Mouse (Mus musculus): ENCODE results near the gene Ghr. TPM values are rescaled to one million over a fixed set of nuclear protein-coding genes. Genes with fewer than 3 reads are reported as not detected.
A peak's percentile ranks its signal among the peaks of the same experiment; 100 is the strongest.

The Ghr gene
- polyA plus RNA-seq, 1 experiment = 7.6 TPM

GRCm38 (mm10) chr15:3512380-3512779 is 70.9 kb downstream of the Ghr start:
- no peak for DNase-seq (ENCODE audit: low read depth)
- no peak for TF ChIP-seq CTCF (IDR thresholded peaks at IDR 0.05; ENCODE audit: borderline replicate concordance, extremely low read depth, insufficient read depth, insufficient read length)
- TF ChIP-seq POLR2A (IDR thresholded peaks at IDR 0.05; ENCODE audit: borderline replicate concordance, extremely low read depth, insufficient read depth, insufficient read length, poor library complexity, severe bottlenecking) = no peak

GRCm38 (mm10) chr15:3511639-3512171 is 71.6 kb downstream of the Ghr start:
- no peak for TF ChIP-seq CTCF (IDR thresholded peaks at IDR 0.05; ENCODE audit: borderline replicate concordance, extremely low read depth, insufficient read depth, insufficient read length)
- TF ChIP-seq POLR2A (IDR thresholded peaks at IDR 0.05; ENCODE audit: borderline replicate concordance, extremely low read depth, insufficient read depth, insufficient read length, poor library complexity, severe bottlenecking) = no peak
- DNase-seq (ENCODE audit: low read depth) = no peak

- TF ChIP-seq POLR2A (IDR thresholded peaks at IDR 0.05; ENCODE audit: borderline replicate concordance, extremely low read depth, insufficient read depth, insufficient read length, poor library complexity, severe bottlenecking) (no peak), CTCF (IDR thresholded peaks at IDR 0.05; ENCODE audit: borderline replicate concordance, extremely low read depth, insufficient read depth, insufficient read length) (no peak)
- DNase-seq (ENCODE audit: low read depth) = peak; percentile 43
Measured at GRCm38 (mm10) chr15:3509089-3509488, 74.2 kb downstream of the Ghr start.

GRCm38 (mm10) chr15:3507329-3507728 is 76.0 kb downstream of the Ghr start:
- peak; percentile 7 for DNase-seq (ENCODE audit: low read depth)
- no peak for TF ChIP-seq CTCF (IDR thresholded peaks at IDR 0.05; ENCODE audit: borderline replicate concordance, extremely low read depth, insufficient read depth, insufficient read length)
- no peak for TF ChIP-seq POLR2A (IDR thresholded peaks at IDR 0.05; ENCODE audit: borderline replicate concordance, extremely low read depth, insufficient read depth, insufficient read length, poor library complexity, severe bottlenecking)

GRCm38 (mm10) chr15:3504700-3505099 is 78.6 kb downstream of the Ghr start:
- DNase-seq (ENCODE audit: low read depth) = no peak
- TF ChIP-seq POLR2A (IDR thresholded peaks at IDR 0.05; ENCODE audit: borderline replicate concordance, extremely low read depth, insufficient read depth, insufficient read length, poor library complexity, severe bottlenecking) (no peak), CTCF (IDR thresholded peaks at IDR 0.05; ENCODE audit: borderline replicate concordance, extremely low read depth, insufficient read depth, insufficient read length) (no peak)

GRCm38 (mm10) chr15:3501683-3502082 is 81.6 kb downstream of the Ghr start:
- TF ChIP-seq CTCF (IDR thresholded peaks at IDR 0.05; ENCODE audit: borderline replicate concordance, extremely low read depth, insufficient read depth, insufficient read length) (no peak), POLR2A (IDR thresholded peaks at IDR 0.05; ENCODE audit: borderline replicate concordance, extremely low read depth, insufficient read depth, insufficient read length, poor library complexity, severe bottlenecking) (no peak)
- DNase-seq (ENCODE audit: low read depth) = no peak

- no peak for DNase-seq (ENCODE audit: low read depth)
- TF ChIP-seq CTCF (IDR thresholded peaks at IDR 0.05; ENCODE audit: borderline replicate concordance, extremely low read depth, insufficient read depth, insufficient read length) (no peak), POLR2A (IDR thresholded peaks at IDR 0.05; ENCODE audit: borderline replicate concordance, extremely low read depth, insufficient read depth, insufficient read length, poor library complexity, severe bottlenecking) (no peak)
Measured at GRCm38 (mm10) chr15:3499020-3499419, 84.3 kb downstream of the Ghr start.

- no peak for DNase-seq (ENCODE audit: low read depth)
- TF ChIP-seq CTCF (IDR thresholded peaks at IDR 0.05; ENCODE audit: borderline replicate concordance, extremely low read depth, insufficient read depth, insufficient read length) (no peak; the same call in 1 of the 2 replicates), POLR2A (IDR thresholded peaks at IDR 0.05; ENCODE audit: borderline replicate concordance, extremely low read depth, insufficient read depth, insufficient read length, poor library complexity, severe bottlenecking) (no peak)
Measured at GRCm38 (mm10) chr15:3497946-3498580, 85.2 kb downstream of the Ghr start.

- no peak for TF ChIP-seq CTCF (IDR thresholded peaks at IDR 0.05; ENCODE audit: borderline replicate concordance, extremely low read depth, insufficient read depth, insufficient read length)
- TF ChIP-seq POLR2A (IDR thresholded peaks at IDR 0.05; ENCODE audit: borderline replicate concordance, extremely low read depth, insufficient read depth, insufficient read length, poor library complexity, severe bottlenecking) = no peak
Measured at GRCm38 (mm10) chr15:3490868-3491267, 92.4 kb downstream of the Ghr start.

GRCm38 (mm10) chr15:3490011-3490410 is 93.3 kb downstream of the Ghr start:
- TF ChIP-seq CTCF (IDR thresholded peaks at IDR 0.05; ENCODE audit: borderline replicate concordance, extremely low read depth, insufficient read depth, insufficient read length) (no peak), POLR2A (IDR thresholded peaks at IDR 0.05; ENCODE audit: borderline replicate concordance, extremely low read depth, insufficient read depth, insufficient read length, poor library complexity, severe bottlenecking) (no peak)
- peak; percentile 9 for DNase-seq (ENCODE audit: low read depth)

More at GRCm38 (mm10) chr15:3490868-3491267, 92.4 kb downstream of the Ghr start:
- DNase-seq (ENCODE audit: low read depth) = no peak

GRCm38 (mm10) chr15:3489180-3489579 is 94.1 kb downstream of the Ghr start:
- DNase-seq (ENCODE audit: low read depth) = no peak

GRCm38 (mm10) chr15:3488601-3489000 is 94.7 kb downstream of the Ghr start:
- no peak for DNase-seq (ENCODE audit: low read depth)
- TF ChIP-seq CTCF (IDR thresholded peaks at IDR 0.05; ENCODE audit: borderline replicate concordance, extremely low read depth, insufficient read depth, insufficient read length) (no peak), POLR2A (IDR thresholded peaks at IDR 0.05; ENCODE audit: borderline replicate concordance, extremely low read depth, insufficient read depth, insufficient read length, poor library complexity, severe bottlenecking) (no peak)

More at GRCm38 (mm10) chr15:3489180-3489579, 94.1 kb downstream of the Ghr start:
- TF ChIP-seq POLR2A (IDR thresholded peaks at IDR 0.05; ENCODE audit: borderline replicate concordance, extremely low read depth, insufficient read depth, insufficient read length, poor library complexity, severe bottlenecking) (no peak), CTCF (IDR thresholded peaks at IDR 0.05; ENCODE audit: borderline replicate concordance, extremely low read depth, insufficient read depth, insufficient read length) (no peak)

Measured in brain, embryonic 14.5 days (tissue).